Mouse (Mus musculus) intestine, embryonic 15.5 days (tissue): ENCODE measurements around the gene Bcas3. TPM values are rescaled to one million over a fixed set of nuclear protein-coding genes. Genes with fewer than 3 reads are reported as not detected.
A peak's percentile ranks its signal among the peaks of the same experiment; 100 is the strongest.

Experiments
- ATAC-seq: fragments of 200-750 bp; cut with Nextera tagmentation; 2 replicates; pipeline ENCODE4 v1.8.0; 2017; ENCODE audit warnings: moderate TSS enrichment, moderate library complexity
- H3K27ac ChIP-seq: fragments of 300-500 bp; sonication (generic); 2 replicates; pipeline ENCODE4 v1.5.1; 2015; ENCODE audit warnings: mild to moderate bottlenecking, inconsistent platforms
- H3K27me3 ChIP-seq: fragments of 300-500 bp; sonication (generic); replicated peaks from 2 replicates; pipeline ENCODE4 v1.6.1; 2015; ENCODE audit warnings: inconsistent platforms
- H3K36me3 ChIP-seq: fragments of 300-500 bp; sonication (generic); 2 replicates; pipeline ENCODE4 v1.6.1; 2015; ENCODE audit warnings: inconsistent platforms
- H3K4me1 ChIP-seq: fragments of 300-500 bp; sonication (generic); replicated peaks from 2 replicates; pipeline ENCODE4 v1.6.1; 2015; ENCODE audit warnings: inconsistent platforms
- H3K4me2 ChIP-seq: fragments of 300-500 bp; sonication (generic); replicated peaks from 2 replicates; pipeline ENCODE4 v1.6.1; 2015; ENCODE audit warnings: mild to moderate bottlenecking, inconsistent platforms
- H3K4me3 ChIP-seq: fragments of 300-500 bp; sonication (generic); replicated peaks from 2 replicates; pipeline ENCODE4 v1.5.1; 2015; ENCODE audit warnings: inconsistent platforms
- H3K9ac ChIP-seq: fragments of 300-500 bp; sonication (generic); 2 replicates; pipeline ENCODE4 v1.6.1; 2015; ENCODE audit warnings: inconsistent platforms
- H3K9me3 ChIP-seq: fragments of 300-500 bp; sonication (generic); 2 replicates; pipeline ENCODE4 v1.6.1; 2016; ENCODE audit warnings: inconsistent platforms
- WGBS: fragments of 180-500 bp; shearing (Covaris S2); methylation state at CpG from one replicate; pipeline ENCODE4 v1.1.7; 2015; 5-methylcytosine and 5-hydroxymethylcytosine counted together
- polyA plus RNA-seq: library from polyadenylated mRNA; unstranded; fragments of >200 nt; fragmentation: Nextera tagmentation; extraction: Ambion mirVana; gene quantifications from 2 replicates; pipeline ENCODE4 v1.2.1, GENCODE M21; 2015

Bcas3 gene
- polyA plus RNA-seq, 1 experiment from 2014 or later = 14.7 TPM

- H3K4me3 ChIP-seq = no peak overlapping the region
These were observed 172.0 kb downstream of the Bcas3 start for GRCm38 (mm10) chr11:85524841-85525500.

GRCm38 (mm10) chr11:85525501-85525885 lies 172.5 kb downstream of the Bcas3 start:
- Histone ChIP-seq H3K27ac (0 out of 2 replicates have a peak overlapping the region, but pooled peaks have one; percentile 5), H3K9me3 (no peaks in the 10 kb centered on the region), H3K27me3 (0 out of 2 replicates have a peak, but pooled peaks cover 3% of the 10 kb centered on the region), H3K4me2 (peak overlapping the region; percentile 45), H3K9ac (no peak overlapping the region), H3K4me1 (peaks cover 25% of the 10 kb centered on the region), H3K36me3 (no peaks in the 10 kb centered on the region), H3K4me3 (no peak overlapping the region)
- 39% methylated on average over 10 of the region's 10 CpGs for WGBS
- ATAC-seq = no peak

More at GRCm38 (mm10) chr11:85524841-85525500, 172.0 kb downstream of the Bcas3 start:
- H3K9me3 ChIP-seq = no peaks in the 10 kb centered on the region
- ATAC-seq = no peak
- H3K4me1 ChIP-seq = peaks cover 25% of the 10 kb centered on the region
- 0 out of 2 replicates have a peak, but pooled peaks cover 3% of the 10 kb centered on the region for H3K27me3 ChIP-seq
- no peaks in the 10 kb centered on the region for H3K36me3 ChIP-seq
- H3K9ac ChIP-seq = no peak overlapping the region
- H3K4me2 ChIP-seq = peak overlapping the region; percentile 45; the same call in 1 of the 2 replicates
- H3K27ac ChIP-seq = peak overlapping the region; percentile 55
- WGBS = 31% methylated on average over 16 of the region's 16 CpGs

DNA sequence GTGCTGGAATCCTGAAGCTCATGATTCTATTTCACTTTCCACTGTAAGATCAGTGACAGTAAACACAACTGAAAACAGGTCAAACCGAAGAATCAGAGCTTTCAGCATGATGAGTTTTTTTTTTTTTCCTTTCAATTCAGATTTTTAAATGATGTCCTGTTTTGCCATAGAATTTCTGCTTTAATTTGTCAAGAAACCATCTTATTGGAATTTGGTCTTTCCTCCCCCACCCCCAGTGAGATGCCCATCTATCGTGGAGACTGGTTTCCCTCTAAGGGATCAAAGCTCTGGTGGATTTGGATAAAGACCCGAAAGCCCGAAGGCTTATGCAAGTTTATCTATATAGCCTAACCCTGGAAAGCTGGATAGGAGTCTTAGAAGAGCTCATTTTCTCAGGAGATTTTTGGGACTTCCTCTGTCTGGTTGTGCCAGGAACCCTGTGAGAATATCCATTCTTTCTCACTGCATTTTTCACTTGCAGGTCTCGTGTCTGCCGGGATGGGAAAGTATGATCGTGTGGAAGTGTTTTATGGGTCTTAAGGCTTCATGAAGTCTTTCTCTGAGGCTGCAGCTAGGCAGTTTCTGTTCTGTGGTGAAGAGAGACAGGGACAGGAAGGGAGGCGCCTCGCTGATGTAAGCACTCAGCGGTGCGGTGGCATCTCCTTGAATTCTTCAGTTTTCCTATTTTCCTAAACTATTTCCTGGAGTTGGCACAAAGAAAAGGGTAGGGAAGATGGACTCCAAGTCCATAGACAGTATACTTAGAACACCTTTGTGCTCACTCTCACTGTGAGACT lies 173.2 kb downstream of the Bcas3 start:
- WGBS = 46% methylated on average over 11 of the region's 11 CpGs
- H3K4me3 ChIP-seq = no peak overlapping the region
- ATAC-seq = no peak
- H3K9ac ChIP-seq = no peak overlapping the region
- no peak overlapping the region for H3K27ac ChIP-seq
- 0 out of 2 replicates have a peak, but pooled peaks cover 3% of the 10 kb centered on the region for H3K27me3 ChIP-seq
- H3K36me3 ChIP-seq = no peaks in the 10 kb centered on the region
- peaks cover 25% of the 10 kb centered on the region for H3K4me1 ChIP-seq
- H3K9me3 ChIP-seq = no peaks in the 10 kb centered on the region
- H3K4me2 ChIP-seq = no peak overlapping the region; the same call in 1 of the 2 replicates

- Histone ChIP-seq H3K4me1 (peaks cover 27% of the 10 kb centered on the region), H3K4me3 (no peak overlapping the region), H3K9me3 (no peaks in the 10 kb centered on the region), H3K4me2 (no peak overlapping the region), H3K36me3 (no peaks in the 10 kb centered on the region), H3K9ac (no peak overlapping the region), H3K27me3 (0 out of 2 replicates have a peak, but pooled peaks cover 3% of the 10 kb centered on the region), H3K27ac (no peak overlapping the region)
- ATAC-seq = no peak
- 73% methylated on average over 5 of the region's 5 CpGs for WGBS
These were observed 174.3 kb downstream of the Bcas3 start for GRCm38 (mm10) chr11:85527261-85527660.

GRCm38 (mm10) chr11:85529531-85530285 lies 176.7 kb downstream of the Bcas3 start:
- Histone ChIP-seq H3K9ac (no peak overlapping the region), H3K4me2 (no peak overlapping the region), H3K4me1 (peaks cover 16% of the 10 kb centered on the region), H3K9me3 (no peaks in the 10 kb centered on the region), H3K4me3 (no peak overlapping the region), H3K27ac (no peak overlapping the region), H3K27me3 (no peaks in the 10 kb centered on the region), H3K36me3 (no peaks in the 10 kb centered on the region)
- ATAC-seq = 0 out of 2 replicates have a peak, but pooled peaks have one; percentile 20
- 64% methylated on average over 5 of the region's 5 CpGs for WGBS

GRCm38 (mm10) chr11:85540989-85541388 lies 188.0 kb downstream of the Bcas3 start:
- Histone ChIP-seq H3K27ac (no peak overlapping the region), H3K9ac (no peak overlapping the region), H3K27me3 (no peaks in the 10 kb centered on the region), H3K4me3 (no peak overlapping the region), H3K9me3 (no peaks in the 10 kb centered on the region), H3K36me3 (no peaks in the 10 kb centered on the region), H3K4me1 (no peaks in the 10 kb centered on the region), H3K4me2 (no peak overlapping the region)
- 88% methylated on average over 4 of the region's 4 CpGs for WGBS
- ATAC-seq = no peak

DNA sequence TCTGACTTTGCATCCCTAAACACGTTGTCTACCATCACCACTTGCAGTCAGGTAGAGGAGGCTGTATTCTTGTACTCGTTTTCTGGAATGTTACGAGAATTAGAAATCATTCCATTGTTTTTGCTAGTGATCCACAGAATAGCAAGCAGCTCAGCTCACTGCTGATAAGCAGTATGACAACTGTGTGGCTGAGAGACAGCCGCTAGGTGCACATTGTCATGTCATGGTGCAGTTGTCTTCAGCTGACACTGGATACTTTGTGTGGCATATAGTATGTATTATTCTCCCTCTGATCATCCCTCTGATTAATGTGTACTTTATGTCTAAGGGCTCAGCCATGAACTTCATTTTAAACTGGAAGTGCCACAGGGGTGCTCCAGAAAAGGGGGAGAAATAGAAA lies 190.3 kb downstream of the Bcas3 start:
- H3K9me3 ChIP-seq = no peaks in the 10 kb centered on the region
- no peak overlapping the region for H3K4me2 ChIP-seq
- no peak overlapping the region for H3K9ac ChIP-seq
- H3K27ac ChIP-seq = no peak overlapping the region
- no peak overlapping the region for H3K4me3 ChIP-seq
- H3K27me3 ChIP-seq = no peaks in the 10 kb centered on the region
- no peaks in the 10 kb centered on the region for H3K4me1 ChIP-seq
- WGBS = 89% methylated on average over 4 of the region's 4 CpGs
- no peak for ATAC-seq
- H3K36me3 ChIP-seq = no peaks in the 10 kb centered on the region

GRCm38 (mm10) chr11:85545602-85546001 lies 192.6 kb downstream of the Bcas3 start:
- Histone ChIP-seq H3K36me3 (no peaks in the 10 kb centered on the region), H3K4me3 (no peak overlapping the region), H3K27ac (no peak overlapping the region), H3K27me3 (no peaks in the 10 kb centered on the region), H3K4me1 (no peaks in the 10 kb centered on the region), H3K9me3 (no peaks in the 10 kb centered on the region), H3K9ac (no peak overlapping the region), H3K4me2 (no peak overlapping the region)
- WGBS = 68% methylated on average over 5 of the region's 5 CpGs
- ATAC-seq = no peak

- no peak overlapping the region for H3K4me3 ChIP-seq
These were observed 195.0 kb downstream of the Bcas3 start for GRCm38 (mm10) chr11:85547966-85548365.

DNA sequence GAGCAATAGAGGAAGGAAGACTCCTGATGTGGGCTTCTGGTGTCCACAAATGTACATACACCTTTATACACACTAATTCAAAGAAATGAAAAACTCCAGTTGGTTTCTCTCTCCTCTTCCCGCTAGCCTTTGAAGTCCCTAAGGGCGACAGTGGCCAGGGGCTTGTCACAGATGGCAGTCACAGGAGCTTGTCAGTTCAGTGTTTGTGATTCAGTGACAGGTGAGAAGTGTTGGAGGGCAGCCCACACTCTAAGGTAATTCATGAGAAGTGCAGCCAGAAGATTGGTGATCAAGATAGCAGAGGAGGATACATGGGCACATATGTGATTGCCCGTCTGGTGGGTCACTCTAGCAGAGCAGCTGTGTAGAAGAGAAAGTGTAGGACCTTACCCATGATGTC lies 196.7 kb downstream of the Bcas3 start:
- 88% methylated on average over 3 of the region's 3 CpGs for WGBS
- H3K27ac ChIP-seq = no peak overlapping the region
- no peak for ATAC-seq

More at GRCm38 (mm10) chr11:85547966-85548365, 195.0 kb downstream of the Bcas3 start:
- no peak for ATAC-seq
- no peak overlapping the region for H3K9ac ChIP-seq
- whole genome bisulfite sequencing = 38% methylated on average over 6 of the region's 6 CpGs
- no peak overlapping the region for H3K4me2 ChIP-seq
- H3K36me3 ChIP-seq = no peaks in the 10 kb centered on the region
- no peaks in the 10 kb centered on the region for H3K4me1 ChIP-seq
- no peaks in the 10 kb centered on the region for H3K27me3 ChIP-seq
- H3K27ac ChIP-seq = no peak overlapping the region
- H3K9me3 ChIP-seq = no peaks in the 10 kb centered on the region

GRCm38 (mm10) chr11:85555066-85555465 lies 202.1 kb downstream of the Bcas3 start:
- no peaks in the 10 kb centered on the region for H3K9me3 ChIP-seq
- H3K27ac ChIP-seq = no peak overlapping the region
- no peak overlapping the region for H3K4me2 ChIP-seq
- no peak overlapping the region for H3K9ac ChIP-seq
- no peak overlapping the region for H3K4me3 ChIP-seq
- ATAC-seq = no peak
- no peaks in the 10 kb centered on the region for H3K27me3 ChIP-seq
- no peaks in the 10 kb centered on the region for H3K4me1 ChIP-seq
- 49% methylated on average over 1 of the region's 1 CpGs for WGBS
- H3K36me3 ChIP-seq = no peaks in the 10 kb centered on the region

More for the DNA sequence above, 196.7 kb downstream of the Bcas3 start:
- no peaks in the 10 kb centered on the region for H3K4me1 ChIP-seq
- no peaks in the 10 kb centered on the region for H3K36me3 ChIP-seq
- no peak overlapping the region for H3K4me2 ChIP-seq
- H3K27me3 ChIP-seq = no peaks in the 10 kb centered on the region
- H3K9ac ChIP-seq = no peak overlapping the region
- H3K4me3 ChIP-seq = no peak overlapping the region
- no peaks in the 10 kb centered on the region for H3K9me3 ChIP-seq

- Histone ChIP-seq H3K4me1 (no peaks in the 10 kb centered on the region), H3K9me3 (no peaks in the 10 kb centered on the region), H3K9ac (no peak overlapping the region), H3K27ac (no peak overlapping the region), H3K4me3 (no peak overlapping the region), H3K36me3 (no peaks in the 10 kb centered on the region), H3K27me3 (no peaks in the 10 kb centered on the region), H3K4me2 (no peak overlapping the region)
- 77% methylated on average over 2 of the region's 2 CpGs for WGBS
- ATAC-seq = no peak
These were observed 202.8 kb downstream of the Bcas3 start for GRCm38 (mm10) chr11:85555721-85556120.
